Mouse (Mus musculus) midbrain, embryonic 16.5 days (tissue): ENCODE data around the gene Ptx4. TPM values are rescaled to one million over a fixed set of nuclear protein-coding genes. Genes with fewer than 3 reads are reported as not detected.

Source experiments
- ATAC-seq: fragments of 200-750 bp; cut with Nextera tagmentation; 2 replicates; pipeline ENCODE4 v1.8.0; 2017; ENCODE audit warnings: moderate TSS enrichment
- H3K27ac ChIP-seq: fragments of 300-500 bp; sonication (generic); 2 replicates; pipeline ENCODE4 v1.5.1; 2014; ENCODE audit warnings: mild to moderate bottlenecking, low read length, mixed read lengths
- H3K27me3 ChIP-seq: fragments of 300-500 bp; sonication (generic); 2 replicates; pipeline ENCODE4 v1.6.1; 2014; ENCODE audit warnings: low read depth, low read length, mixed read lengths; ENCODE audit not compliant: control insufficient read depth, insufficient read depth
- H3K36me3 ChIP-seq: fragments of 300-500 bp; sonication (generic); 2 replicates; pipeline ENCODE4 v1.6.1; 2014; ENCODE audit warnings: mild to moderate bottlenecking, low read length, moderate library complexity, mixed read lengths; ENCODE audit not compliant: control insufficient read depth, insufficient read depth
- H3K4me1 ChIP-seq: fragments of 300-500 bp; sonication (generic); 2 replicates; pipeline ENCODE4 v1.6.1; 2014; ENCODE audit warnings: mild to moderate bottlenecking, low read length, mixed read lengths; ENCODE audit not compliant: control insufficient read depth, insufficient read depth
- H3K4me2 ChIP-seq: fragments of 300-500 bp; sonication (generic); 2 replicates; pipeline ENCODE4 v1.6.1; 2014; ENCODE audit warnings: mild to moderate bottlenecking, low read length, mixed read lengths
- H3K4me3 ChIP-seq: fragments of 300-500 bp; sonication (generic); 2 replicates; pipeline ENCODE4 v1.5.1; 2014; ENCODE audit warnings: low read depth, mild to moderate bottlenecking, low read length, moderate library complexity, mixed read lengths
- H3K9ac ChIP-seq: fragments of 300-500 bp; sonication (generic); 2 replicates; pipeline ENCODE4 v1.6.1; 2014; ENCODE audit warnings: low read depth, low read length, mixed read lengths
- H3K9me3 ChIP-seq: fragments of 300-500 bp; sonication (generic); replicated peaks from 2 replicates; pipeline ENCODE4 v1.6.1; 2014; ENCODE audit warnings: mild to moderate bottlenecking, low read length, mixed read lengths; ENCODE audit not compliant: control insufficient read depth, poor library complexity, severe bottlenecking
- WGBS: fragments of 180-500 bp; shearing (Covaris S2); extraction: QIAGEN DNeasy Blood & Tissue Kit; methylation state at CpG from one replicate; pipeline ENCODE4 v1.1.7; 2014; 5-methylcytosine and 5-hydroxymethylcytosine counted together
- polyA plus RNA-seq: library from polyadenylated mRNA; unstranded; fragments of >200 nt; fragmentation: Nextera tagmentation; extraction: Ambion mirVana; gene quantifications from 2 replicates; pipeline ENCODE4 v1.2.1, GENCODE M21; 2015

Gene Ptx4
- polyA plus RNA-seq, 1 experiment from 2014 or later: 0.38 TPM

DNA sequence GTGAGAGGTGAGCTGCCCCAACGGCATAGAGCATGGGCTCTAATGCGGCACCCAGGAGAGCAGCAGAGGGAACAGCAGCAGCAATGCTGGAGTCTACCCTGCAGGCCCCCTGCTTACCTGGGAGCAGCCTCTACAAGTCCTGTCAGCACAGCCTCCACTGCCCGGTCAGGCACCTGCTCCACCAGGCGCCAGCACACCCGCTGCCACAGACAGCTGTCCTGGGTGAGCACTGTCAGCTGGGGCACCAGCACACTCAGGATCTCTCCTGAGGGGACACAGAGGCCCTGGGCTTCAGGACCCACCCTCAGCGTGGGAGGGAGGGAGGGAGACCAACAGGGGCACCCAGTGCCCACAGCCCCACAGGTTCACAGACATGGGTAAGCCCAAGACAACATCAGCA is 10.0 kb upstream of the Ptx4 start:
- H3K4me2 ChIP-seq: no peak overlapping the region
- peaks cover 25% of the 10 kb centered on the region for H3K36me3 ChIP-seq
- H3K9me3 ChIP-seq: no peaks in the 10 kb centered on the region
- H3K27me3 ChIP-seq: no peaks in the 10 kb centered on the region
- peaks cover 6% of the 10 kb centered on the region for H3K4me1 ChIP-seq
- no peak overlapping the region for H3K4me3 ChIP-seq
- H3K27ac ChIP-seq: no peak overlapping the region
- ATAC-seq: no peak
- no peak overlapping the region for H3K9ac ChIP-seq
- WGBS: 93% methylated on average over 6 of the region's 6 CpGs

GRCm38 (mm10) chr17:25111220-25111619 is 9.3 kb upstream of the Ptx4 start:
- H3K27me3 ChIP-seq: no peaks in the 10 kb centered on the region
- peaks cover 7% of the 10 kb centered on the region for H3K4me1 ChIP-seq
- H3K27ac ChIP-seq: no peak overlapping the region
- no peak overlapping the region for H3K9ac ChIP-seq
- WGBS: 95% methylated on average over 5 of the region's 5 CpGs
- ATAC-seq: no peak
- H3K4me3 ChIP-seq: no peak overlapping the region
- no peak overlapping the region for H3K4me2 ChIP-seq
- H3K36me3 ChIP-seq: peaks cover 18% of the 10 kb centered on the region
- H3K9me3 ChIP-seq: no peaks in the 10 kb centered on the region

DNA sequence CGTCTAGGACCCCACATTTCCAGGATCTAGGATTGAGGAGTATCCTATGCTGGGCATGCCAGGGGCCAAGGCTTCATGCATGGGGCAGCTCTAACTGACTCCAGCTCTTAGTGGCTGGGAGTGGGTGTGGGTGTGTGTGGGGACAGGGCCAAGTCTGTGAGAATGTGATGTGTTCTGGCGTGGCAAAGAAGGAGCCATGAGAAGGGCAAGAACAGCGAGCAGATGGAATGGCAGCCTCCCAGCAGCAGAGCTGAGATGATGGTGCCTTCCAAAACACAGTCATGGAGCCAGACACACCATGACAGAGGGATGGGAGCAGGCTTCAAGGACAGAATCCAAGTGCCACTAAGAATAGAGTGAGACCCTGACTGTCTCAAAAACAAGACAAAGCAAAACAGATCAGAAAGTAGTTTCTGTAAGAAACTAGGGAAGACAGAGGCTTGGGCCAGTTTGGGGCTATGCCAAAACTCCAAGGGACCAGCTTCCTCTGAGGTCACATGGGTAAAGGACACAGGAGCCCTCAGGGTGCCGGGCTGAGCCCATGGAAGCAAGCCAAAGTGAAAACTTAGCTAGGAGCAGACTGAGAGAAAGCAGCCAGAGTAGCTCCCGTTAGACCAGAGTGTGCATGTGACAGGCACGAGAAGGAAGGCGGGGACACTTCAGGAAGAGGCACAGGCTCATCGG is 8.7 kb upstream of the Ptx4 start:
- no peak overlapping the region for H3K27ac ChIP-seq
- no peak for ATAC-seq
- peaks cover 9% of the 10 kb centered on the region for H3K4me1 ChIP-seq
- peaks cover 14% of the 10 kb centered on the region for H3K36me3 ChIP-seq
- no peak overlapping the region for H3K4me2 ChIP-seq
- WGBS: 86% methylated on average over 8 of the region's 8 CpGs
- H3K9me3 ChIP-seq: no peaks in the 10 kb centered on the region
- no peaks in the 10 kb centered on the region for H3K27me3 ChIP-seq
- no peak overlapping the region for H3K9ac ChIP-seq
- H3K4me3 ChIP-seq: no peak overlapping the region

GRCm38 (mm10) chr17:25112423-25112810 is 8.1 kb upstream of the Ptx4 start:
- Histone ChIP-seq H3K9ac (no peak overlapping the region), H3K27ac (no peak overlapping the region), H3K27me3 (no peaks in the 10 kb centered on the region), H3K36me3 (peaks cover 8% of the 10 kb centered on the region), H3K9me3 (no peaks in the 10 kb centered on the region), H3K4me2 (no peak overlapping the region), H3K4me1 (peaks cover 9% of the 10 kb centered on the region), H3K4me3 (no peak overlapping the region)
- WGBS: 89% methylated on average over 3 of the region's 3 CpGs
- ATAC-seq: no peak

GRCm38 (mm10) chr17:25114908-25115645 is 5.5 kb upstream of the Ptx4 start:
- Histone ChIP-seq H3K9me3 (no peaks in the 10 kb centered on the region), H3K36me3 (peaks cover 3% of the 10 kb centered on the region; the same call in 1 of the 2 replicates), H3K9ac (peak overlapping the region; percentile 65), H3K27me3 (no peaks in the 10 kb centered on the region), H3K4me1 (peaks cover 9% of the 10 kb centered on the region), H3K27ac (peak overlapping the region; percentile 87), H3K4me3 (peak overlapping the region; percentile 48), H3K4me2 (peak overlapping the region; percentile 98)
- ATAC-seq: no peak; the same call in 1 of the 2 replicates
- WGBS: 11% methylated on average over 23 of the region's 23 CpGs

- peak; percentile 94 for ATAC-seq
- H3K27ac ChIP-seq: peak within 1 kb of the TSS; percentile 87
- peaks cover 9% of the 10 kb centered on the region for H3K4me1 ChIP-seq
- 4% methylated on average over 40 of the region's 40 CpGs for WGBS
- 0 out of 2 replicates have a peak, but pooled peaks cover under 1% of the 10 kb centered on the region for H3K36me3 ChIP-seq
- H3K4me2 ChIP-seq: peak within 1 kb of the TSS; percentile 98
- peak within 1 kb of the TSS; percentile 48 for H3K4me3 ChIP-seq
- no peaks in the 10 kb centered on the region for H3K9me3 ChIP-seq
- H3K27me3 ChIP-seq: no peaks in the 10 kb centered on the region
- peak within 1 kb of the TSS; percentile 65 for H3K9ac ChIP-seq
Measured at GRCm38 (mm10) chr17:25115664-25116432, 4.7 kb upstream of the Ptx4 start, which contains the start of gene Telo2. Gene Telo2, minus strand, starts transcription at chr17:25115967.

GRCm38 (mm10) chr17:25117263-25117662 is 3.3 kb upstream of the Ptx4 start:
- Histone ChIP-seq H3K4me3 (no peak overlapping the region), H3K27ac (no peak overlapping the region), H3K4me2 (no peak overlapping the region), H3K9ac (no peak overlapping the region), H3K36me3 (no peaks in the 10 kb centered on the region), H3K9me3 (no peaks in the 10 kb centered on the region), H3K4me1 (peaks cover 9% of the 10 kb centered on the region), H3K27me3 (no peaks in the 10 kb centered on the region)
- ATAC-seq: no peak
- 26% methylated on average over 4 of the region's 4 CpGs for WGBS

DNA sequence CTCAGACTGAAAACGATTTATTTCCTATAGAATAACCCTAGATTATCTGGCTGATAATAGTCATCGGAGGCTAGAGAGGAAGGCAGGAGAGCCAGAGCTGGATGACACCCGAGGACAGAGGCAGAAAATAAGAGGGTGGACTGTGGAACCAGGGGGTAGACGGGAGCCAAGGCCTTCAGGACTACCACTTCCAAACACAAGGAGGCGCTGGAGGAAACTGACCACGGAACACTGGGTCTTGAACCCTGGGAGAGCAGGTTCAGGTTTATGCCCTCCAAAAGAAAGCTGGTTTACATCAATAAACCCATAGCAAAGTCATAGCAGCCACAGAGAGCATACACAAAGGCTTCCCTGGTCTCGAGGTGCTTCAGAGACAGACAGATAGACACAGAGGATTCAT is 3.4 kb downstream of the Ptx4 start:
- Histone ChIP-seq H3K9ac (no peak overlapping the region), H3K4me3 (no peak overlapping the region), H3K4me1 (no peaks in the 10 kb centered on the region), H3K36me3 (no peaks in the 10 kb centered on the region), H3K27ac (no peak overlapping the region), H3K4me2 (no peak overlapping the region), H3K27me3 (0 out of 2 replicates have a peak, but pooled peaks cover 4% of the 10 kb centered on the region), H3K9me3 (no peaks in the 10 kb centered on the region)
- WGBS: 31% methylated on average over 7 of the region's 7 CpGs
- no peak for ATAC-seq
